Comparison of ENCODE assay signal across 30 mouse cellular contexts in the genomic region with DNA sequence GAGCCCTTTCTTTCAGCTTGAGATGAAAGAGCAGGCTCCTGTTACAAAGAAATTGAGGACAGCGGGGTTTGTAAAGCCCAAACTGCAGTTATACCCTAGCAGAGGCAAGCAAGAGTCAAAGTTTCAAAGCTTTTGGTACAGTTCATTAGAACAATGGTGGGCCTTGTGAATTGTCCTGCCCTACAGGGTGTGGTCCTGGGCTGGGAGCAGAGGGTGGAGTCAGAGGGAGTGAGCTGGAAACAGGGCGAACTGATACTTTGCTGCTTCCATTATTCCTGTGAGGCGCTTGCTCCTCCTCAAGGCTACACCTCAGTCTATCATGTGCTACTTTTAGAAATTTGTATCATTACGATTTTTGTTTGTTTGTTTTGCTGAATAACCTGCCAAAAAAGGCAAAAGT. TPM values are rescaled to one million over a fixed set of nuclear protein-coding genes. Genes with fewer than 3 reads are reported as not detected.
DNase-seq lines count a peak whose midpoint lies in the region; ATAC-seq lines count a peak whose summit lies in the region.
"Had no signal": no experiment of that assay in that cellular context is flagged by ENCODE, and none has a peak within 500 bp of the region (broad histone marks: within the 10 kb centered on the region; RNA-seq: fewer than 3 reads in every experiment).

No protein-coding gene starts in this region.

- no peaks in the 10 kb centered on the region for H3K4me1 ChIP-seq in midbrain, embryonic 14.5 days (ENCODE audit: control insufficient read depth, insufficient read depth, low read length)
- H3K4me1 ChIP-seq in midbrain, embryonic 13.5 days (replicated peaks), result no peaks in the 10 kb centered on the region
- H3K4me1 ChIP-seq: embryonic facial prominence, embryonic 12.5 days; embryonic facial prominence, embryonic 15.5 days; heart, embryonic 10.5 days; heart, embryonic 13.5 days; hindbrain, embryonic 12.5 days; hindbrain, embryonic 15.5 days had no signal

- peaks cover 13% of the 10 kb centered on the region; the same call in 1 of the 2 replicates for H3K36me3 ChIP-seq in midbrain, embryonic 14.5 days (ENCODE audit: control insufficient read depth, insufficient read depth, low read length)
- peaks cover 4% of the 10 kb centered on the region; the same call in 1 of the 2 replicates for H3K36me3 ChIP-seq in midbrain, embryonic 13.5 days
- H3K36me3 ChIP-seq: embryonic facial prominence, embryonic 12.5 days; embryonic facial prominence, embryonic 15.5 days; heart, embryonic 10.5 days; heart, embryonic 13.5 days; hindbrain, embryonic 12.5 days had no signal

- no peaks in the 10 kb centered on the region for H3K9me3 ChIP-seq in midbrain, embryonic 14.5 days (ENCODE audit: control insufficient read depth, low read length)
- H3K9me3 ChIP-seq in midbrain, embryonic 13.5 days, result no peaks in the 10 kb centered on the region
- H3K9me3 ChIP-seq: embryonic facial prominence, embryonic 12.5 days; embryonic facial prominence, embryonic 15.5 days; G1E; heart, embryonic 10.5 days; heart, embryonic 13.5 days; hindbrain, embryonic 12.5 days; hindbrain, embryonic 15.5 days had no signal

- H3K27ac ChIP-seq in midbrain, embryonic 14.5 days (replicated peaks; ENCODE audit: low read depth, low read length), result no peak overlapping the region
- no peak overlapping the region for H3K27ac ChIP-seq in midbrain, embryonic 13.5 days
- H3K27ac ChIP-seq: embryonic facial prominence, embryonic 12.5 days; embryonic facial prominence, embryonic 15.5 days; heart, adult 2 months; heart, embryonic 10.5 days; heart, embryonic 13.5 days; hindbrain, embryonic 12.5 days; hindbrain, embryonic 15.5 days had no signal

- no peak overlapping the region for H3K9ac ChIP-seq in midbrain, embryonic 14.5 days (replicated peaks; ENCODE audit: low read length)
- no peak overlapping the region for H3K9ac ChIP-seq in midbrain, embryonic 13.5 days (replicated peaks)
- H3K9ac ChIP-seq: embryonic facial prominence, embryonic 12.5 days; embryonic facial prominence, embryonic 15.5 days; heart, embryonic 13.5 days; hindbrain, embryonic 12.5 days; hindbrain, embryonic 15.5 days had no signal

- H3K4me3 ChIP-seq in midbrain, embryonic 14.5 days (replicated peaks; ENCODE audit: low read depth, low read length), result no peak overlapping the region
- no peak overlapping the region for H3K4me3 ChIP-seq in midbrain, embryonic 13.5 days (replicated peaks)
- H3K4me3 ChIP-seq: embryonic facial prominence, embryonic 12.5 days; embryonic facial prominence, embryonic 15.5 days; heart, adult 2 months; heart, embryonic 10.5 days; heart, embryonic 13.5 days; hindbrain, embryonic 12.5 days; hindbrain, embryonic 15.5 days had no signal

- intact Hi-C loops in heart, postnatal 10 days (cut with DNase I), result no loop called here

- DNase-seq in heart, adult 11 months, result peak; percentile 53
- DNase-seq in heart, postnatal 10 days, result no peak
- peak; percentile 69 for DNase-seq in R1 (ENCODE audit: low read depth, low spot score)
- no peak for DNase-seq in midbrain, embryonic 14.5 days
- DNase-seq in kidney, postnatal 36 days, result no peak
- DNase-seq: adrenal gland, adult 8-10 months; adrenal gland, postnatal 25 days; cerebellum, adult 11 months; cerebellum, adult 8-10 months; cerebellum, postnatal 10 days; cerebellum, postnatal 36 days; gastrocnemius, postnatal 25 days; heart, adult 2 months had no signal

- ATAC-seq in megakaryocyte progenitor cell, adult 5-6 weeks (replicated peaks; ENCODE audit: poor library complexity), result 0 out of 2 replicates have a peak, but pooled peaks have one; percentile 42
- ATAC-seq in midbrain, embryonic 14.5 days (ENCODE audit: low FRiP score, low TSS enrichment), result no peak
- ATAC-seq in midbrain, embryonic 13.5 days, result no peak
- ATAC-seq: activated CD4-positive, CD25-positive, alpha-beta regulatory T cell, adult 4 months; CD4-positive, CD25-positive, alpha-beta regulatory T cell, adult 4 months; forebrain, embryonic 14.5 days; intestine, postnatal 0 days; Patski had no signal

- H3K4me2 ChIP-seq in midbrain, embryonic 14.5 days (ENCODE audit: low read length), result no peak overlapping the region
- no peak overlapping the region for H3K4me2 ChIP-seq in midbrain, embryonic 13.5 days (replicated peaks)
- H3K4me2 ChIP-seq: embryonic facial prominence, embryonic 12.5 days; embryonic facial prominence, embryonic 15.5 days; heart, embryonic 13.5 days; hindbrain, embryonic 12.5 days; hindbrain, embryonic 15.5 days had no signal

- WGBS in midbrain, embryonic 14.5 days, result 77% methylated on average over 4 of the region's 4 CpGs
- WGBS in midbrain, embryonic 13.5 days, result 79% methylated on average over 4 of the region's 4 CpGs

- no peaks in the 10 kb centered on the region for H3K27me3 ChIP-seq in midbrain, embryonic 14.5 days (ENCODE audit: control insufficient read depth, insufficient read depth, low read length)
- H3K27me3 ChIP-seq in midbrain, embryonic 13.5 days, result no peaks in the 10 kb centered on the region
- H3K27me3 ChIP-seq: embryonic facial prominence, embryonic 12.5 days; embryonic facial prominence, embryonic 15.5 days; heart, embryonic 13.5 days; hindbrain, embryonic 12.5 days; hindbrain, embryonic 15.5 days; Patski had no signal

RNA-seq across cellular contexts. Expression of a gene that starts 14.4 kb away (rescaled TPM):
- total RNA-seq in heart, postnatal 10 days (2021), result 1 to 10 TPM; 3.3 to 5.0 TPM
- total RNA-seq in megakaryocyte progenitor cell, adult 5-6 weeks (2015), result 4.2 and 4.3 TPM in 2 replicates
- total RNA-seq in megakaryocyte progenitor cell, adult 5-6 weeks (2017), result 6.4 and 12.4 TPM in 2 replicates
- 11.9 and 13.8 TPM in 2 replicates for polyA plus RNA-seq in midbrain, embryonic 14.5 days (2014; fragmentation: Nextera tagmentation; extraction: Ambion mirVana)
- 8.7 and 10.2 TPM in 2 replicates for polyA plus RNA-seq in midbrain, embryonic 13.5 days (2015; fragmentation: Nextera tagmentation; extraction: Ambion mirVana)

RNA-seq across cellular contexts. Expression of a gene that starts 17.0 kb away (rescaled TPM):
- 10 to 100 TPM; 28.4 to 31.7 TPM for total RNA-seq in heart, postnatal 10 days (2021)
- total RNA-seq in megakaryocyte progenitor cell, adult 5-6 weeks (2015), result 44.2 and 50.1 TPM in 2 replicates
- total RNA-seq in megakaryocyte progenitor cell, adult 5-6 weeks (2017), result 33.5 and 38.1 TPM in 2 replicates
- polyA plus RNA-seq in midbrain, embryonic 14.5 days (2014; fragmentation: Nextera tagmentation; extraction: Ambion mirVana), result 82.6 and 84.9 TPM in 2 replicates
- 72.0 and 74.9 TPM in 2 replicates for polyA plus RNA-seq in midbrain, embryonic 13.5 days (2015; fragmentation: Nextera tagmentation; extraction: Ambion mirVana)

RNA-seq across cellular contexts. Expression of a gene that starts 20.7 kb away (rescaled TPM):
- total RNA-seq in heart, postnatal 10 days (2021), result 10 to 100 TPM; 25.9 to 31.9 TPM
- 24.7 and 27.1 TPM in 2 replicates for total RNA-seq in megakaryocyte progenitor cell, adult 5-6 weeks (2015)
- 21.1 and 28.5 TPM in 2 replicates for total RNA-seq in megakaryocyte progenitor cell, adult 5-6 weeks (2017)
- polyA plus RNA-seq in midbrain, embryonic 14.5 days (2014; fragmentation: Nextera tagmentation; extraction: Ambion mirVana), result 28.3 and 40.5 TPM in 2 replicates
- 34.6 and 38.6 TPM in 2 replicates for polyA plus RNA-seq in midbrain, embryonic 13.5 days (2015; fragmentation: Nextera tagmentation; extraction: Ambion mirVana)

RNA-seq across cellular contexts. Expression of a gene that starts 45.7 kb away (rescaled TPM):
- under 1 TPM; 0.47 to 0.93 TPM for total RNA-seq in heart, postnatal 10 days (2021)
- 1.7 and 2.4 TPM in 2 replicates for total RNA-seq in megakaryocyte progenitor cell, adult 5-6 weeks (2015)
- total RNA-seq in megakaryocyte progenitor cell, adult 5-6 weeks (2017), result 1.4 and 4.2 TPM in 2 replicates
- polyA plus RNA-seq in midbrain, embryonic 14.5 days (2014; fragmentation: Nextera tagmentation; extraction: Ambion mirVana), result 0.16 and 0.32 TPM in 2 replicates
- polyA plus RNA-seq in midbrain, embryonic 13.5 days (2015; fragmentation: Nextera tagmentation; extraction: Ambion mirVana), result 0.98 and 1.1 TPM in 2 replicates
- total RNA-seq: adrenal gland, postnatal 25 days; gastrocnemius, adult 8-10 months had no signal
- polyA plus RNA-seq: C2C12; cortical plate, adult 2 months; Patski had no signal

Comparison
In these comparisons a context has a peak if more than half of its experiments do, and no peak if none do; other contexts are left out.
1. DNase-seq: peak in heart, adult 11 months (single experiment) and R1 (single experiment); none in heart, postnatal 10 days (0 of 2), midbrain, embryonic 14.5 days (single experiment) and kidney, postnatal 36 days (0 of 2).